Mouse (Mus musculus) telencephalon, adult 2 months (tissue): ENCODE measurements around the gene Ghrhr.
A peak's percentile ranks its signal among the peaks of the same experiment; 100 is the strongest.

ENCODE experiments used
- DNase-seq: peaks from one replicate; pipeline ENCODE4 v3.0.0-alpha.2; 2011; ENCODE audit warnings: low read depth, low spot score

Gene Ghrhr

GRCm38 (mm10) chr6:55353711-55354445 lies 22.2 kb upstream of the Ghrhr start:
- DNase-seq, result no peak

GRCm38 (mm10) chr6:55354456-55355117 lies 21.5 kb upstream of the Ghrhr start:
- no peak for DNase-seq

- DNase-seq, result no peak
Observed at GRCm38 (mm10) chr6:55355575-55355974, 20.5 kb upstream of the Ghrhr start.

GRCm38 (mm10) chr6:55356017-55356703 lies 19.9 kb upstream of the Ghrhr start:
- no peak for DNase-seq

GRCm38 (mm10) chr6:55356976-55357635 lies 19.0 kb upstream of the Ghrhr start:
- no peak for DNase-seq

GRCm38 (mm10) chr6:55357636-55358031 lies 18.5 kb upstream of the Ghrhr start:
- no peak for DNase-seq

GRCm38 (mm10) chr6:55358731-55359143 lies 17.4 kb upstream of the Ghrhr start:
- peak; percentile 2 for DNase-seq

GRCm38 (mm10) chr6:55362663-55363062 lies 13.4 kb upstream of the Ghrhr start:
- DNase-seq, result no peak

GRCm38 (mm10) chr6:55367126-55367525 lies 9.0 kb upstream of the Ghrhr start:
- no peak for DNase-seq

GRCm38 (mm10) chr6:55370831-55371230 lies 5.3 kb upstream of the Ghrhr start:
- no peak for DNase-seq

GRCm38 (mm10) chr6:55376511-55376910 lies 416 bp downstream of the Ghrhr start:
- no peak for DNase-seq

GRCm38 (mm10) chr6:55377461-55377860 lies 1.4 kb downstream of the Ghrhr start:
- no peak for DNase-seq

- no peak for DNase-seq
Observed at GRCm38 (mm10) chr6:55379641-55380335, 3.7 kb downstream of the Ghrhr start.

GRCm38 (mm10) chr6:55381966-55382365 lies 5.9 kb downstream of the Ghrhr start:
- no peak for DNase-seq

- DNase-seq, result no peak
Observed at GRCm38 (mm10) chr6:55383897-55384296, 7.8 kb downstream of the Ghrhr start.

GRCm38 (mm10) chr6:55384356-55384951 lies 8.4 kb downstream of the Ghrhr start:
- DNase-seq, result no peak

GRCm38 (mm10) chr6:55388546-55389169 lies 12.6 kb downstream of the Ghrhr start:
- DNase-seq, result no peak

- DNase-seq, result no peak
Observed at GRCm38 (mm10) chr6:55389321-55389720, 13.2 kb downstream of the Ghrhr start.

- DNase-seq, result no peak
Observed at GRCm38 (mm10) chr6:55391814-55392213, 15.7 kb downstream of the Ghrhr start.

- no peak for DNase-seq
Observed at GRCm38 (mm10) chr6:55392453-55392852, 16.4 kb downstream of the Ghrhr start.

GRCm38 (mm10) chr6:55394854-55395253 lies 18.8 kb downstream of the Ghrhr start:
- peak; percentile 83 for DNase-seq
